Mouse (Mus musculus): Measurements from ENCODE around the gene Ubr2. TPM values are rescaled to one million over a fixed set of nuclear protein-coding genes. Genes with fewer than 3 reads are reported as not detected.

Ubr2 gene
- polyA plus RNA-seq, 1 experiment = 0.59 TPM

GRCm38 (mm10) chr17:47009016-47009415 is 1.3 kb downstream of the Ubr2 start:
- H3K36me3 ChIP-seq (ENCODE audit: control insufficient read depth) = peaks cover 33% of the 10 kb centered on the region
- no peaks in the 10 kb centered on the region for H3K9me3 ChIP-seq (ENCODE audit: control insufficient read depth, low read length)
- no peak for TF ChIP-seq TAL1 (IDR thresholded peaks at IDR 0.05; ENCODE audit: low read length)
- no peak for TF ChIP-seq GATA1 (IDR thresholded peaks at IDR 0.05; ENCODE audit: low read length)
- peaks cover 4% of the 10 kb centered on the region for H3K27me3 ChIP-seq (ENCODE audit: control insufficient read depth)
- peak overlapping the region; percentile 100 for H3K4me3 ChIP-seq (replicated peaks)
- H3K4me1 ChIP-seq (ENCODE audit: control insufficient read depth) = peaks cover 53% of the 10 kb centered on the region

GRCm38 (mm10) chr17:47008506-47008905 is 1.9 kb downstream of the Ubr2 start:
- H3K36me3 ChIP-seq (ENCODE audit: control insufficient read depth) = peaks cover 34% of the 10 kb centered on the region
- peak overlapping the region; percentile 100 for H3K4me3 ChIP-seq (replicated peaks)
- H3K9me3 ChIP-seq (ENCODE audit: control insufficient read depth, low read length) = no peaks in the 10 kb centered on the region
- no peak for TF ChIP-seq TAL1 (IDR thresholded peaks at IDR 0.05; ENCODE audit: low read length)
- TF ChIP-seq GATA1 (IDR thresholded peaks at IDR 0.05; ENCODE audit: low read length) = no peak
- H3K4me1 ChIP-seq (ENCODE audit: control insufficient read depth) = peaks cover 53% of the 10 kb centered on the region
- peaks cover under 1% of the 10 kb centered on the region for H3K27me3 ChIP-seq (ENCODE audit: control insufficient read depth)

GRCm38 (mm10) chr17:47006741-47007140 is 3.6 kb downstream of the Ubr2 start:
- no peaks in the 10 kb centered on the region for H3K9me3 ChIP-seq (ENCODE audit: control insufficient read depth, low read length)
- H3K27me3 ChIP-seq (ENCODE audit: control insufficient read depth) = no peaks in the 10 kb centered on the region
- peaks cover 44% of the 10 kb centered on the region for H3K4me1 ChIP-seq (ENCODE audit: control insufficient read depth)
- H3K36me3 ChIP-seq (ENCODE audit: control insufficient read depth) = peaks cover 45% of the 10 kb centered on the region
- no peak for TF ChIP-seq TAL1 (IDR thresholded peaks at IDR 0.05; ENCODE audit: low read length)
- no peak for TF ChIP-seq GATA1 (IDR thresholded peaks at IDR 0.05; ENCODE audit: low read length)
- H3K4me3 ChIP-seq (replicated peaks) = no peak overlapping the region

DNA sequence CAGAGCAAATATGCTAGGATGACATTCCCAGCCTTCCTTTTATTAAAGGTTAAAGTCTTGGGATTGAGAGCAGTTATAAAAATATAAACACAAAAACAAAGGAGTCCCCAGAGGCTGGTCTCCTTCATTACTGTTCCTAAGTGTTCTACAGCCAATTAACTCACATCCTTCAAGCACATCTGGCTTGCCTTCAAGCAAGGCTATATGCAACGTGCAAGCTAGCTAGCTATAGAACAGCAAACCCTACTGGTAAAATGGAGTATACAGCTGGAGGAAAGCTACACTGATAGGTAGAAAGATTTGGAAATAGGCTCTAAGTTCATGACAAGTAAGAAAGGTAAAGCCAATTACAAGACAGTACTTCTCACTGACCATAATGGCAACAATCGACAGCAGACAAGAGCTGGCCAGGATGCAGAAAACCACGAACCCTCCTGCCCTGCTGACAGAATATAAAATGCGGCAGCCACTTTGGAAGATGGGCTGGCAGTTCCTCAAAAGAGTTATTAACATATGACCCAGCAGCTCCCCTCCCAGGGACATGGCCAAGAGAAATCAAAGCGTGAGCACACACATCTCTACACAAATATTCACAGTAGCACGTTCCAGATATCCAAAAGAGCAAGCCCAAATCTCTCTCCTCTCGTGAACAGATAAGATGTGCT is 4.5 kb downstream of the Ubr2 start:
- H3K4me1 ChIP-seq (ENCODE audit: control insufficient read depth) = peaks cover 35% of the 10 kb centered on the region
- no peaks in the 10 kb centered on the region for H3K27me3 ChIP-seq (ENCODE audit: control insufficient read depth)
- H3K36me3 ChIP-seq (ENCODE audit: control insufficient read depth) = peaks cover 53% of the 10 kb centered on the region
- H3K9me3 ChIP-seq (ENCODE audit: control insufficient read depth, low read length) = no peaks in the 10 kb centered on the region
- H3K4me3 ChIP-seq (replicated peaks) = no peak overlapping the region
- no peak for TF ChIP-seq TAL1 (IDR thresholded peaks at IDR 0.05; ENCODE audit: low read length)
- no peak for TF ChIP-seq GATA1 (IDR thresholded peaks at IDR 0.05; ENCODE audit: low read length)

- Histone ChIP-seq H3K27me3 (ENCODE audit: control insufficient read depth) (no peaks in the 10 kb centered on the region), H3K4me3 (replicated peaks) (no peak overlapping the region), H3K9me3 (ENCODE audit: control insufficient read depth, low read length) (no peaks in the 10 kb centered on the region), H3K36me3 (ENCODE audit: control insufficient read depth) (peaks cover 78% of the 10 kb centered on the region), H3K4me1 (ENCODE audit: control insufficient read depth) (peaks cover 24% of the 10 kb centered on the region)
- TF ChIP-seq GATA1 (IDR thresholded peaks at IDR 0.05; ENCODE audit: low read length) (no peak), TAL1 (IDR thresholded peaks at IDR 0.05; ENCODE audit: low read length) (no peak)
Measured at GRCm38 (mm10) chr17:47003305-47003704, 7.1 kb downstream of the Ubr2 start.

- H3K4me3 ChIP-seq (replicated peaks) = no peak overlapping the region
- TF ChIP-seq TAL1 (IDR thresholded peaks at IDR 0.05; ENCODE audit: low read length) (no peak), GATA1 (IDR thresholded peaks at IDR 0.05; ENCODE audit: low read length) (no peak)
- no peaks in the 10 kb centered on the region for H3K27me3 ChIP-seq (ENCODE audit: control insufficient read depth)
- peaks cover 82% of the 10 kb centered on the region for H3K36me3 ChIP-seq (ENCODE audit: control insufficient read depth)
- peaks cover 19% of the 10 kb centered on the region for H3K4me1 ChIP-seq (ENCODE audit: control insufficient read depth)
- no peaks in the 10 kb centered on the region for H3K9me3 ChIP-seq (ENCODE audit: control insufficient read depth, low read length)
Measured at GRCm38 (mm10) chr17:47002401-47002800, 8.0 kb downstream of the Ubr2 start.

DNA sequence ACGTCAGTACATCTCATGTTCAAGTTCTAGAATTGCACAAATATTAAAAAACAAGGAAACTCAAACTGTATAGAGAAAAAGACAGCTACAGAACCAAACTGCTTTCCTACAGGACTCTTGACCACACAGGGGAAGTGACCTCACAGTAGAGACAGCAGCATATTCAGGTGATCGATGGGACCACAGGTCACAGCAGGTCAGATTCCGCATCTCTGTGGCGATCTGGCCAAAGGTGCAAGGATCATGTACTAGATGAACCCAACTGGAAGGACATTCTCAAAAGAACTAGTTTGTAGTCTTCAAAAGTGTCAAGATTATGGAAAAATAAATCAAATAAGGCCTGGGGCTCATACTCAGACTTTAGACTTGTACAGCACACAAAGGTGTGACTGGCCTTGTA is 11.5 kb downstream of the Ubr2 start:
- no peak for TF ChIP-seq TAL1 (IDR thresholded peaks at IDR 0.05; ENCODE audit: low read length)
- no peak for TF ChIP-seq GATA1 (IDR thresholded peaks at IDR 0.05; ENCODE audit: low read length)
- Histone ChIP-seq H3K27me3 (ENCODE audit: control insufficient read depth) (no peaks in the 10 kb centered on the region), H3K9me3 (ENCODE audit: control insufficient read depth, low read length) (no peaks in the 10 kb centered on the region), H3K36me3 (ENCODE audit: control insufficient read depth) (peaks cover 85% of the 10 kb centered on the region), H3K4me1 (ENCODE audit: control insufficient read depth) (peaks cover 2% of the 10 kb centered on the region; the same call in 1 of the 2 replicates), H3K4me3 (replicated peaks) (no peak overlapping the region)

DNA sequence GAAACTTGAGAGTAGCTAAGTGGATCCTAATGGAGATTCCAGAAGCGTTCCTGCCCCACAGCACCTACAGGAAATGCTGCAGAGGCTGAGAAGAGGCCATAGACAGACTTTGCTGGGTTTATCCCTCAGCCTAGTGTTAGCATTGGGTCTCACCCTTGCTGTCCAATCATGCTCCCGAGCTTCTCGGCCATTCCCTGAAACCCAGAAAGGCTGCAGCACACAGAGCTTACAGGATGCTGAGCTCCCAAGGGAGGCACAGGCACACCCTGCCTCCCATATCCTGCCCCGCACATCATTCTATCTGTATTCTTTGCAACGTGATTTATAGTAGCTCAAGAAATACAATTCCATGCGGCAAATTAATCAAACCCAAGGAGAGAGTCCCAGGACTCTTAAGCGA is 13.9 kb downstream of the Ubr2 start:
- no peaks in the 10 kb centered on the region for H3K27me3 ChIP-seq (ENCODE audit: control insufficient read depth)
- no peaks in the 10 kb centered on the region for H3K4me1 ChIP-seq (ENCODE audit: control insufficient read depth)
- no peak for TF ChIP-seq GATA1 (IDR thresholded peaks at IDR 0.05; ENCODE audit: low read length)
- TF ChIP-seq TAL1 (IDR thresholded peaks at IDR 0.05; ENCODE audit: low read length) = no peak
- H3K9me3 ChIP-seq (ENCODE audit: control insufficient read depth, low read length) = no peaks in the 10 kb centered on the region
- H3K36me3 ChIP-seq (ENCODE audit: control insufficient read depth) = peaks cover 96% of the 10 kb centered on the region
- H3K4me3 ChIP-seq (replicated peaks) = no peak overlapping the region

- TF ChIP-seq GATA1 (IDR thresholded peaks at IDR 0.05; ENCODE audit: low read length) = no peak
- TF ChIP-seq TAL1 (IDR thresholded peaks at IDR 0.05; ENCODE audit: low read length) = no peak
- no peaks in the 10 kb centered on the region for H3K9me3 ChIP-seq (ENCODE audit: control insufficient read depth, low read length)
Measured at GRCm38 (mm10) chr17:46995621-46996020, 14.7 kb downstream of the Ubr2 start.

More at GRCm38 (mm10) chr17:46995621-46996020, 14.7 kb downstream of the Ubr2 start:
- Histone ChIP-seq H3K36me3 (ENCODE audit: control insufficient read depth) (peaks cover 97% of the 10 kb centered on the region), H3K4me3 (replicated peaks) (no peak overlapping the region), H3K27me3 (ENCODE audit: control insufficient read depth) (no peaks in the 10 kb centered on the region), H3K4me1 (ENCODE audit: control insufficient read depth) (no peaks in the 10 kb centered on the region)
